Mouse (Mus musculus): ENCODE results near the gene Nek6. TPM values are rescaled to one million over a fixed set of nuclear protein-coding genes. Genes with fewer than 3 reads are reported as not detected.
A peak's percentile ranks its signal among the peaks of the same experiment; 100 is the strongest.

The Nek6 gene
- total RNA-seq (2012; rRNA removed) (3.5 and 3.7 TPM in 2 replicates), polyA plus RNA-seq (2012; ENCODE audit: insufficient read depth in 1 of 2, insufficient read length in 2 of 2, low read depth in 1 of 2, low replicate concordance in 2 of 2, missing spikeins in 1 of 2) (1 to 10 TPM in 1 of 2 experiments, not detected in 1; 5.4 TPM)

- no peaks in the 10 kb centered on the region for H3K9me3 ChIP-seq (replicated peaks; ENCODE audit: insufficient read depth, low read length)
- peak; percentile 43 for DNase-seq (ENCODE audit: low read depth, low spot score)
- no peaks in the 10 kb centered on the region for H3K79me2 ChIP-seq (ENCODE audit: control insufficient read depth, insufficient read depth, low read length, poor library complexity)
- H3K27me3 ChIP-seq (ENCODE audit: control insufficient read depth in 1 of 2, insufficient read depth in 2 of 2, low read length in 2 of 2), result no peaks in the 10 kb centered on the region
- no peaks in the 10 kb centered on the region for H3K4me1 ChIP-seq (ENCODE audit: control insufficient read depth in 1 of 2, insufficient read depth in 2 of 2, low read length in 2 of 2)
- H3K4me3 ChIP-seq (ENCODE audit: control insufficient read depth in 1 of 2, insufficient read depth in 1 of 2, low read depth in 2 of 2, low read length in 2 of 2), result peak within 1 kb of the TSS; percentile 76 to 93
- peak within 1 kb of the TSS; percentile 72 for H3K9ac ChIP-seq (ENCODE audit: control insufficient read depth, low read depth, low read length, poor library complexity, severe bottlenecking)
- TF ChIP-seq MXI1 (IDR thresholded peaks at IDR 0.05; ENCODE audit: low read depth, low read length) (peak; percentile 78), ZNF384 (IDR thresholded peaks at IDR 0.05; ENCODE audit: low read depth, low read length) (no peak), MAX (IDR thresholded peaks at IDR 0.05; ENCODE audit: low read length) (peak; percentile 67; the same call in 1 of the 2 replicates), MAZ (IDR thresholded peaks at IDR 0.05; ENCODE audit: low read depth, low read length) (no peak), ZKSCAN1 (IDR thresholded peaks at IDR 0.05; ENCODE audit: low read depth, low read length) (no peak), JUND (IDR thresholded peaks at IDR 0.05; ENCODE audit: low read depth, low read length) (no peak), MEF2A (IDR thresholded peaks at IDR 0.05; ENCODE audit: extremely low read depth, insufficient replicate concordance, low read depth, low read length, poor library complexity, severe bottlenecking) (no peak), NELFE (IDR thresholded peaks at IDR 0.05; ENCODE audit: low read depth, low read length) (0 out of 2 replicates have a peak, but pooled peaks have one; percentile 16), MYC (IDR thresholded peaks at IDR 0.05; ENCODE audit: low read depth, low read length) (0 out of 2 replicates have a peak, but pooled peaks have one; percentile 42), SIN3A (IDR thresholded peaks at IDR 0.05; ENCODE audit: low read length) (peak; percentile 33; the same call in 1 of the 2 replicates), RAD21 (IDR thresholded peaks at IDR 0.05; ENCODE audit: low read depth, low read length) (no peak), NRF1 (IDR thresholded peaks at IDR 0.05; ENCODE audit: insufficient read depth, low read depth, low read length, poor library complexity, severe bottlenecking) (peak; percentile 36; the same call in 1 of the 2 replicates), UBTF (IDR thresholded peaks at IDR 0.05; ENCODE audit: borderline replicate concordance, insufficient read depth, low read depth, low read length) (no peak), SMC3 (IDR thresholded peaks at IDR 0.05; ENCODE audit: low read depth, low read length) (no peak), POLR2A (IDR thresholded peaks at IDR 0.05; ENCODE audit: control insufficient read depth in 1 of 2, insufficient read depth in 1 of 2, low read depth in 1 of 2, low read length in 2 of 2, poor library complexity in 1 of 2) (peak in 1 of 2 experiments; percentile 45; a peak in 1 of 4 replicates), POLR2AphosphoS5 (IDR thresholded peaks at IDR 0.05; ENCODE audit: borderline replicate concordance, low read depth, low read length) (no peak), BHLHE40 (IDR thresholded peaks at IDR 0.05; ENCODE audit: borderline replicate concordance, low read depth, low read length) (no peak), ZC3H11A (IDR thresholded peaks at IDR 0.05; ENCODE audit: low read depth, low read length) (no peak), TBP (IDR thresholded peaks at IDR 0.05; ENCODE audit: low read depth, low read length) (no peak)
- H3K27ac ChIP-seq (ENCODE audit: control insufficient read depth, low read depth, low read length), result no peak within 1 kb of the TSS
- no peaks in the 10 kb centered on the region for H3K36me3 ChIP-seq (ENCODE audit: control insufficient read depth in 1 of 2, insufficient read depth in 2 of 2, low read length in 2 of 2)
Measured at GRCm38 (mm10) chr2:38511487-38512307, at the start of gene Nek6. TSS of gene Nek6 (plus strand) at chr2:38511643.

Data from MEL (cell line).